Mouse (Mus musculus): Measurements from ENCODE around the gene Zfp853. TPM values are rescaled to one million over a fixed set of nuclear protein-coding genes. Genes with fewer than 3 reads are reported as not detected.

Gene Zfp853
- polyA plus RNA-seq, 1 experiment = 1.2 TPM

DNA sequence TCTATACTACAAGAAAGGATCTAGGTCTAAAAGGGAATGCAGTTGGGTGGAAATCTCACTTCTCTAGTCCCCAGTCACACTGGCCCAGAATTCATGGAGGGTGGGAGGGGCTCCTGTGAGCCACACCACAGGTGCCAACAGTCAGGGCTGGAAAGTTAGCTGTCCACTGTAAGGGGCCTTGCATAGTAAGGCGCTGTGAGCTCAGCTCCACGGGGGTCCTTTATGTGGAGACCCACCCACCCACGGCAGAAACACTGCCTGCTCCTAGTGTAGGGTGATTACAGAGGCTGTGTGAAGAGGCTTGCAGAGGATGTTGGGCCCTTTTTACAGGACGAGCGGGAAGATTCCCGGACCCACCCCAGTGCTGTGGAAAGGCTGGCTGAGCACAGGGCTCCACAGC, 41.4 kb downstream of the Zfp853 start:
- H3K9me3 ChIP-seq (replicated peaks; ENCODE audit: control insufficient read depth, insufficient read depth, low read length, poor library complexity, severe bottlenecking) = no peaks in the 10 kb centered on the region
- H3K36me3 ChIP-seq (ENCODE audit: control insufficient read depth, insufficient read depth, low read length, poor library complexity, severe bottlenecking) = no peaks in the 10 kb centered on the region
- no peak overlapping the region for H3K27ac ChIP-seq (ENCODE audit: insufficient read depth, low read length)
- peaks cover 14% of the 10 kb centered on the region for H3K27me3 ChIP-seq (ENCODE audit: control insufficient read depth, insufficient read depth, low read length, poor library complexity, severe bottlenecking)
- H3K9ac ChIP-seq (ENCODE audit: low read depth, poor library complexity, severe bottlenecking) = no peak overlapping the region
- H3K4me1 ChIP-seq (ENCODE audit: control insufficient read depth, insufficient read depth, low read length) = no peaks in the 10 kb centered on the region
- TF ChIP-seq EP300 (IDR thresholded peaks at IDR 0.05; ENCODE audit: insufficient read depth, low read depth, low read length) (no peak), CTCF (IDR thresholded peaks at IDR 0.05; ENCODE audit: low read depth, low read length) (no peak), POLR2A (IDR thresholded peaks at IDR 0.05; ENCODE audit: insufficient read depth, low read length) (no peak)
- H3K4me3 ChIP-seq (ENCODE audit: low read depth, low read length) = no peak overlapping the region

- no peak overlapping the region for H3K9ac ChIP-seq (ENCODE audit: low read depth, poor library complexity, severe bottlenecking)
- H3K9me3 ChIP-seq (replicated peaks; ENCODE audit: control insufficient read depth, insufficient read depth, low read length, poor library complexity, severe bottlenecking) = no peaks in the 10 kb centered on the region
- peaks cover 4% of the 10 kb centered on the region; the same call in 1 of the 2 replicates for H3K36me3 ChIP-seq (ENCODE audit: control insufficient read depth, insufficient read depth, low read length, poor library complexity, severe bottlenecking)
- H3K27me3 ChIP-seq (ENCODE audit: control insufficient read depth, insufficient read depth, low read length, poor library complexity, severe bottlenecking) = no peaks in the 10 kb centered on the region
- no peak overlapping the region for H3K27ac ChIP-seq (ENCODE audit: insufficient read depth, low read length)
- no peak for TF ChIP-seq EP300 (IDR thresholded peaks at IDR 0.05; ENCODE audit: insufficient read depth, low read depth, low read length)
- no peak for TF ChIP-seq CTCF (IDR thresholded peaks at IDR 0.05; ENCODE audit: low read depth, low read length)
- no peak for TF ChIP-seq POLR2A (IDR thresholded peaks at IDR 0.05; ENCODE audit: insufficient read depth, low read length)
- no peaks in the 10 kb centered on the region for H3K4me1 ChIP-seq (ENCODE audit: control insufficient read depth, insufficient read depth, low read length)
- no peak overlapping the region for H3K4me3 ChIP-seq (ENCODE audit: low read depth, low read length)
Observed at GRCm38 (mm10) chr5:143244926-143245325, 48.5 kb downstream of the Zfp853 start.

Other genes starting within 250 kb of the Zfp853 start
- 46.9 and 51.6 TPM in 2 replicates for gene Rnf216, start 180.6 kb downstream of the Zfp853 start, polyA plus RNA-seq (2011; ENCODE audit: insufficient read depth, insufficient read length, low read depth, missing spikeins)
- 0.42 and 0.52 TPM in 2 replicates for gene Olfr718-ps1, start 146.0 kb downstream of the Zfp853 start, polyA plus RNA-seq (2011; ENCODE audit: insufficient read depth, insufficient read length, low read depth, missing spikeins)
- 6.5 and 7.9 TPM in 2 replicates for gene Rbak, start 112.8 kb downstream of the Zfp853 start, polyA plus RNA-seq (2011; ENCODE audit: insufficient read depth, insufficient read length, low read depth, missing spikeins)
- not detected in 2 replicates for gene Spdye4b, start 112.6 kb downstream of the Zfp853 start, polyA plus RNA-seq (2011; ENCODE audit: insufficient read depth, insufficient read length, low read depth, missing spikeins)
- gene Spdye4a, start 66.7 kb downstream of the Zfp853 start, polyA plus RNA-seq (2011; ENCODE audit: insufficient read depth, insufficient read length, low read depth, missing spikeins) = not detected in 2 replicates
- gene Zfp12, start 58.5 kb downstream of the Zfp853 start, polyA plus RNA-seq (2011; ENCODE audit: insufficient read depth, insufficient read length, low read depth, missing spikeins) = 11.4 and 12.4 TPM in 2 replicates
- 2.3 and 2.8 TPM in 2 replicates for gene Zfp316, start 23.6 kb downstream of the Zfp853 start, polyA plus RNA-seq (2011; ENCODE audit: insufficient read depth, insufficient read length, low read depth, missing spikeins)
- 22.3 and 23.8 TPM in 2 replicates for gene E130309D02Rik, start 21.7 kb upstream of the Zfp853 start, polyA plus RNA-seq (2011; ENCODE audit: insufficient read depth, insufficient read length, low read depth, missing spikeins)
- gene Zdhhc4, start 35.6 kb upstream of the Zfp853 start, polyA plus RNA-seq (2011; ENCODE audit: insufficient read depth, insufficient read length, low read depth, missing spikeins) = 27.2 and 28.9 TPM in 2 replicates
- 0.38 and 0.57 TPM in 2 replicates for gene Grid2ip, start 63.7 kb upstream of the Zfp853 start, polyA plus RNA-seq (2011; ENCODE audit: insufficient read depth, insufficient read length, low read depth, missing spikeins)
- gene Kdelr2, start 110.2 kb upstream of the Zfp853 start, polyA plus RNA-seq (2011; ENCODE audit: insufficient read depth, insufficient read length, low read depth, missing spikeins) = 80.1 and 80.4 TPM in 2 replicates
- 3.1 and 3.5 TPM in 2 replicates for gene Daglb, start 171.0 kb upstream of the Zfp853 start, polyA plus RNA-seq (2011; ENCODE audit: insufficient read depth, insufficient read length, low read depth, missing spikeins)
- 278 and 296 TPM in 2 replicates for gene Rac1, start 234.4 kb upstream of the Zfp853 start, polyA plus RNA-seq (2011; ENCODE audit: insufficient read depth, insufficient read length, low read depth, missing spikeins)

Data from ES-Bruce4 (cell line).